Mouse (Mus musculus): ENCODE results near the gene Rab11fip3. TPM values are rescaled to one million over a fixed set of nuclear protein-coding genes. Genes with fewer than 3 reads are reported as not detected.

Rab11fip3 gene
- total and polyA plus RNA-seq, 3 experiments: 29.3 to 30.5 (median 29.7) TPM

DNA sequence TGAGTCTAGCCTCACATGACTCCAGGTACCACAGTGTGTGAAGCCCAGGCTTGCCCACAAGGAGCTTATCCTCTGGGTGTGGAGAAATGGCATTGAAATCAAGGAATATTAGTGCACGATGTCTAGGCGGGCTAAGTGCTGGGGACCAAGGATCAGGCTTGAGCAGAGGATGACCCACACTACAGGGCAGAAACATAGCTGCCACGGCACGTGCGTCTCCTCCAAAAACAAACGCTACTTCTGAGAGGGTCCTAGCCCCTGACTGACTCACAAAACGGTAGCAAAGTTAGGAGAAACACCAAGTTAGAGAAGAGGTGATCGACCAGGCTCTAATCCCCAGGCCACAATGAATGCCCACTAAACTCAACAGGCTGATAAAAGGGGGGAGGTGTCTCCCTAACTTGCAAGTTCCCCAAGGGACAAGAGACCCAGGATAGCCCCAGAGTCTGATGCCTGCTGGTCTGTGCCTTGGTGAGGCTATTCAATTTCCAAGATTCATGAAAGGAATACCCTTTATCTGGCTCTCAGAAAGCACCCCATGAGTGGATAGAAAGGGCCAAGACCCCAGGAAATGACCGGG lies 25.3 kb upstream of the Rab11fip3 start:
- WGBS: 59% methylated on average over 9 of the region's 9 CpGs
- intact Hi-C loops (cut with DNase I): loop anchor here (5.0 kb wide), 1 partner anchor 202 kb away; no protein-coding TSS in a partner anchor
- no peaks in the 10 kb centered on the region for H3K27me3 ChIP-seq (ENCODE audit: control insufficient read depth, insufficient read depth, low read length)
- H3K9ac ChIP-seq (ENCODE audit: low read depth, low read length): no peak overlapping the region
- no peak overlapping the region for H3K27ac ChIP-seq
- no peaks in the 10 kb centered on the region for H3K4me1 ChIP-seq (ENCODE audit: control insufficient read depth, insufficient read depth, low read length)
- H3K4me3 ChIP-seq: peak overlapping the region; percentile 53
- H3K36me3 ChIP-seq (ENCODE audit: control insufficient read depth, insufficient read depth, low read length): no peaks in the 10 kb centered on the region
- no peak for DNase-seq
- no peaks in the 10 kb centered on the region for H3K79me2 ChIP-seq (replicated peaks; ENCODE audit: control insufficient read depth, insufficient read depth, low read length)
- TF ChIP-seq CTCF (IDR thresholded peaks at IDR 0.05) (no peak), POLR2A (IDR thresholded peaks at IDR 0.05; ENCODE audit: insufficient read depth, low read depth, low read length) (no peak), EP300 (IDR thresholded peaks at IDR 0.05; ENCODE audit: insufficient read depth, low read depth, low read length) (no peak)

DNA sequence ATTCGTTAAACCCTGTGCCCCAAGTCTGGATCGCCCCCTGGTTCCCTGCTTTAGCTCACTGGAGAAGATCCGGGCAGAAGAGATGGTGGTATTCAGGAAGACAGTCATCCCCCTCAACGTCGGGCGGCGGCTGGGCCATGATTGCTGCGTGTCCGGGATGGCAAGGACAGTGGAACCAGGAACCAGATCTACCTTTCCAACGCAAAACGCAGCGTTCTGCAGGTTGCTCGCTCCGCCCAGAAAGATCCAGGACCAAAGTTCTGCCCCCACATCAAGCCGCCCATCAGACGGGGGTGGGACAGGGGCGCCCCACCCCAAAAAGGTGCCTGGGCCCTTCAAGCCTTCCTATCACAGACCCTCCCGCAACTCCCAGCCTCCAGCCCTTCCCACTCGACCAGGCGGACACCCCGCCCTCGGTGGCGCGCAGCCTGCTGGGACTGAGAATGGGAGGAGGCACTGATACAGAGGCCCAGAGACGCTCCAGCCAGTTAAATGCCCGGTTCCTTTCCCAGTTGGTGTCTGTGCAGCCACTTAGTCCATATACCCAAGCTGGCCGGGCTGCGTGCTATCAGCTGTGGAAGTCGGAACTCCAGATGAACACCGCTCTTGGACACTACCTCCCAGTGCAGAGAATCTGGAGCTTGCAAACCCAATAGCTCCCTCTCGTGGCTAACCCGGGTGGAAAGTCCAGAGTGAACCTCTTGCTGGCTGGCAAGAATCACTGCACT lies 20.7 kb upstream of the Rab11fip3 start, which contains the start of gene Decr2:
TSS of gene Decr2 (minus strand) at position 433 of the 728 bp plus-strand sequence.
- under 1% methylated on average over 32 of the region's 32 CpGs for WGBS
- TF ChIP-seq POLR2A (IDR thresholded peaks at IDR 0.05; ENCODE audit: insufficient read depth, low read depth, low read length): peak; percentile 65
- peak; percentile 77 for TF ChIP-seq EP300 (IDR thresholded peaks at IDR 0.05; ENCODE audit: insufficient read depth, low read depth, low read length)
- no peak for TF ChIP-seq CTCF (IDR thresholded peaks at IDR 0.05)
- no peaks in the 10 kb centered on the region for H3K79me2 ChIP-seq (replicated peaks; ENCODE audit: control insufficient read depth, insufficient read depth, low read length)
- no peaks in the 10 kb centered on the region for H3K27me3 ChIP-seq (ENCODE audit: control insufficient read depth, insufficient read depth, low read length)
- intact Hi-C loops (cut with DNase I): loop anchor here (1.0 to 5.0 kb wide), 4 partner anchors 21 to 198 kb away; partner anchors contain the start of gene Rab11fip3
- H3K4me1 ChIP-seq (ENCODE audit: control insufficient read depth, insufficient read depth, low read length): no peaks in the 10 kb centered on the region
- peak within 1 kb of the TSS; percentile 70 for H3K27ac ChIP-seq
- no peaks in the 10 kb centered on the region for H3K36me3 ChIP-seq (ENCODE audit: control insufficient read depth, insufficient read depth, low read length)
- H3K4me3 ChIP-seq: peak within 1 kb of the TSS; percentile 50
- DNase-seq: peak; percentile 89 to 90
- peak within 1 kb of the TSS; percentile 81 for H3K9ac ChIP-seq (ENCODE audit: low read depth, low read length)

GRCm38 (mm10) chr17:26087059-26087564 lies 17.8 kb upstream of the Rab11fip3 start:
- intact Hi-C loops (cut with DNase I): no loop called here
- H3K36me3 ChIP-seq (ENCODE audit: control insufficient read depth, insufficient read depth, low read length): no peaks in the 10 kb centered on the region
- H3K79me2 ChIP-seq (replicated peaks; ENCODE audit: control insufficient read depth, insufficient read depth, low read length): no peaks in the 10 kb centered on the region
- H3K4me3 ChIP-seq: no peak overlapping the region
- no peaks in the 10 kb centered on the region for H3K4me1 ChIP-seq (ENCODE audit: control insufficient read depth, insufficient read depth, low read length)
- no peak overlapping the region for H3K9ac ChIP-seq (ENCODE audit: low read depth, low read length)
- no peak for DNase-seq
- TF ChIP-seq EP300 (IDR thresholded peaks at IDR 0.05; ENCODE audit: insufficient read depth, low read depth, low read length): no peak
- no peak for TF ChIP-seq POLR2A (IDR thresholded peaks at IDR 0.05; ENCODE audit: insufficient read depth, low read depth, low read length)
- TF ChIP-seq CTCF (IDR thresholded peaks at IDR 0.05): no peak
- 88% methylated on average over 9 of the region's 9 CpGs for WGBS
- H3K27ac ChIP-seq: no peak overlapping the region
- H3K27me3 ChIP-seq (ENCODE audit: control insufficient read depth, insufficient read depth, low read length): no peaks in the 10 kb centered on the region

GRCm38 (mm10) chr17:26080867-26081266 lies 11.5 kb upstream of the Rab11fip3 start:
- Histone ChIP-seq H3K36me3 (ENCODE audit: control insufficient read depth, insufficient read depth, low read length) (no peaks in the 10 kb centered on the region), H3K27ac (no peak overlapping the region), H3K27me3 (ENCODE audit: control insufficient read depth, insufficient read depth, low read length) (no peaks in the 10 kb centered on the region), H3K9ac (ENCODE audit: low read depth, low read length) (no peak overlapping the region), H3K4me3 (no peak overlapping the region), H3K79me2 (replicated peaks; ENCODE audit: control insufficient read depth, insufficient read depth, low read length) (no peaks in the 10 kb centered on the region), H3K4me1 (ENCODE audit: control insufficient read depth, insufficient read depth, low read length) (no peaks in the 10 kb centered on the region)
- intact Hi-C loops (cut with DNase I): no loop called here
- TF ChIP-seq CTCF (IDR thresholded peaks at IDR 0.05) (no peak), EP300 (IDR thresholded peaks at IDR 0.05; ENCODE audit: insufficient read depth, low read depth, low read length) (no peak), POLR2A (IDR thresholded peaks at IDR 0.05; ENCODE audit: insufficient read depth, low read depth, low read length) (no peak)
- WGBS: 34% methylated on average over 2 of the region's 2 CpGs
- no peak for DNase-seq

DNA sequence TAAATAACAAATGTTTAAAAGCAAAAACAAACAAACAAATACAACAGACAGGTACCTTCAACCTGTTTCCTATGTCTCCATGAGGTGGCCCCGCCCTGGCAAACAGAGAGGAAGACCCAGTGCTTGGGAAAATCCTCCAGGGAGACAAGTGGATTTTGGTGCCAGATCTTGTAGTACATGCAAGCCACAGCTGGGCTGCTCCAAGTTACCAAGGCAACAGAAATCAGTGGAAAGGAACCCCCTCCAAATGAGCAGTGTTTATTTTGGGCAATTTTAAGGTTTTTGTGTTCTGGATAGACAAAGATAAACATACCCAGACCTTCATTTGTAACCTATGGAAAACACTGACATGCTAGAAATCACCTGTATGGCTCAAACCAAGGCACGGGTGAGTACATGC lies 9.5 kb upstream of the Rab11fip3 start:
- Histone ChIP-seq H3K9ac (ENCODE audit: low read depth, low read length) (no peak overlapping the region), H3K36me3 (ENCODE audit: control insufficient read depth, insufficient read depth, low read length) (no peaks in the 10 kb centered on the region)
- 71% methylated on average over 2 of the region's 2 CpGs for WGBS

DNA sequence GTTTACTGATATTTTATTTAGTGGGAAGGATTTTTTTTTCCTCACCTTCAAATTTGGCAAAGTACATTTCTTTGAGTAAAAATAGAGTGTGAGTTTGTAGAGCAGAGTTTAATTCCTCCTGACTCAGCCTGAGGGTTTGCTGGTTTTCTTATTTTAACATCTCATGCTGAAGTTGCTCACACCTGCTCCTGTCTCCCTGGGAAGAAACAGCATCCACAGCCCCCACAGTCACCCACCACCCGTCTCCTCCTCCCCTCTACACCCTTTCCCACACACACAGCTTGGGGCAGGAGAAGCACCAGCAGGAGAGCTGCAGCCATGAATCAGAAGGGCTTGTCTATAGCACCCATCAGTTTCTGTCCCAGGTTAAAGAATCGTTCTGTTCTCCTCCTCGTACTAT lies 5.9 kb upstream of the Rab11fip3 start:
- Histone ChIP-seq H3K4me1 (ENCODE audit: control insufficient read depth, insufficient read depth, low read length) (no peaks in the 10 kb centered on the region), H3K9ac (ENCODE audit: low read depth, low read length) (no peak overlapping the region), H3K27me3 (ENCODE audit: control insufficient read depth, insufficient read depth, low read length) (no peaks in the 10 kb centered on the region), H3K27ac (no peak overlapping the region), H3K4me3 (no peak overlapping the region), H3K36me3 (ENCODE audit: control insufficient read depth, insufficient read depth, low read length) (no peaks in the 10 kb centered on the region), H3K79me2 (replicated peaks; ENCODE audit: control insufficient read depth, insufficient read depth, low read length) (no peaks in the 10 kb centered on the region)
- DNase-seq: no peak
- 59% methylated on average over 3 of the region's 3 CpGs for WGBS
- no peak for TF ChIP-seq POLR2A (IDR thresholded peaks at IDR 0.05; ENCODE audit: insufficient read depth, low read depth, low read length)
- TF ChIP-seq CTCF (IDR thresholded peaks at IDR 0.05): no peak
- no peak for TF ChIP-seq EP300 (IDR thresholded peaks at IDR 0.05; ENCODE audit: insufficient read depth, low read depth, low read length)
- intact Hi-C loops (cut with DNase I): no loop called here

More for the DNA sequence above, 9.5 kb upstream of the Rab11fip3 start:
- Histone ChIP-seq H3K4me3 (no peak overlapping the region), H3K27ac (no peak overlapping the region), H3K4me1 (ENCODE audit: control insufficient read depth, insufficient read depth, low read length) (no peaks in the 10 kb centered on the region), H3K27me3 (ENCODE audit: control insufficient read depth, insufficient read depth, low read length) (no peaks in the 10 kb centered on the region), H3K79me2 (replicated peaks; ENCODE audit: control insufficient read depth, insufficient read depth, low read length) (no peaks in the 10 kb centered on the region)
- intact Hi-C loops (cut with DNase I): no loop called here
- no peak for TF ChIP-seq POLR2A (IDR thresholded peaks at IDR 0.05; ENCODE audit: insufficient read depth, low read depth, low read length)
- no peak for TF ChIP-seq CTCF (IDR thresholded peaks at IDR 0.05)
- TF ChIP-seq EP300 (IDR thresholded peaks at IDR 0.05; ENCODE audit: insufficient read depth, low read depth, low read length): no peak
- no peak for DNase-seq
